Mouse (Mus musculus) lung, embryonic 16.5 days (tissue): Measurements from ENCODE around the gene Tet2. TPM values are rescaled to one million over a fixed set of nuclear protein-coding genes. Genes with fewer than 3 reads are reported as not detected.

ENCODE experiments used
- ATAC-seq: fragments of 200-750 bp; cut with Nextera tagmentation; 2 replicates; pipeline ENCODE4 v1.8.0; 2017; ENCODE audit warnings: low read depth, mild to moderate bottlenecking, moderate library complexity
- H3K27ac ChIP-seq: fragments of 300-500 bp; sonication (generic); 2 replicates; pipeline ENCODE4 v1.5.1; 2014; ENCODE audit warnings: mild to moderate bottlenecking, control low read depth, low read length
- H3K27me3 ChIP-seq: fragments of 300-500 bp; sonication (generic); 2 replicates; pipeline ENCODE4 v1.6.1; 2014; ENCODE audit warnings: low read depth, low read length, mixed read lengths; ENCODE audit not compliant: control insufficient read depth, insufficient read depth
- H3K36me3 ChIP-seq: fragments of 300-500 bp; sonication (generic); 2 replicates; pipeline ENCODE4 v1.6.1; 2014; ENCODE audit warnings: low read length; ENCODE audit not compliant: control insufficient read depth, insufficient read depth
- H3K4me1 ChIP-seq: fragments of 300-500 bp; sonication (generic); replicated peaks from 2 replicates; pipeline ENCODE4 v1.6.1; 2014; ENCODE audit warnings: low read length, mixed read lengths; ENCODE audit not compliant: control insufficient read depth, insufficient read depth
- H3K4me2 ChIP-seq: fragments of 300-500 bp; sonication (generic); 2 replicates; pipeline ENCODE4 v1.6.1; 2014; ENCODE audit warnings: low read depth, low read length, control low read depth
- H3K4me3 ChIP-seq: fragments of 300-500 bp; sonication (generic); 2 replicates; pipeline ENCODE4 v1.5.1; 2014; ENCODE audit warnings: mild to moderate bottlenecking, low read length, control low read depth
- H3K9ac ChIP-seq: fragments of 300-500 bp; sonication (generic); 2 replicates; pipeline ENCODE4 v1.6.1; 2014; ENCODE audit warnings: low read length, control low read depth
- H3K9me3 ChIP-seq: fragments of 300-500 bp; sonication (generic); 2 replicates; pipeline ENCODE4 v1.6.1; 2016; ENCODE audit warnings: low read length; ENCODE audit not compliant: control insufficient read depth
- WGBS: fragments of 180-500 bp; shearing (Covaris S2); extraction: QIAGEN DNeasy Blood & Tissue Kit; methylation state at CpG from one replicate; pipeline ENCODE4 v1.1.7; 2014; 5-methylcytosine and 5-hydroxymethylcytosine counted together
- polyA plus RNA-seq: library from polyadenylated mRNA; unstranded; fragments of >200 nt; fragmentation: Nextera tagmentation; extraction: Ambion mirVana; gene quantifications from 2 replicates; pipeline ENCODE4 v1.2.1, GENCODE M21; 2015

Tet2 gene
- polyA plus RNA-seq, 1 experiment from 2014 or later = 16.1 TPM

GRCm38 (mm10) chr3:133491370-133491769, 53.6 kb downstream of the Tet2 start:
- H3K27me3 ChIP-seq = no peaks in the 10 kb centered on the region
- H3K9me3 ChIP-seq = no peaks in the 10 kb centered on the region
- no peak overlapping the region for H3K4me3 ChIP-seq
- H3K27ac ChIP-seq = no peak overlapping the region
- H3K4me2 ChIP-seq = no peak overlapping the region
- WGBS = 73% methylated on average over 2 of the region's 2 CpGs
- peaks cover 12% of the 10 kb centered on the region for H3K36me3 ChIP-seq
- no peaks in the 10 kb centered on the region for H3K4me1 ChIP-seq
- no peak overlapping the region for H3K9ac ChIP-seq
- ATAC-seq = no peak

- Histone ChIP-seq H3K36me3 (peaks cover 16% of the 10 kb centered on the region), H3K9ac (no peak overlapping the region), H3K4me3 (no peak overlapping the region), H3K4me2 (no peak overlapping the region), H3K27ac (no peak overlapping the region), H3K9me3 (no peaks in the 10 kb centered on the region), H3K4me1 (no peaks in the 10 kb centered on the region), H3K27me3 (no peaks in the 10 kb centered on the region)
- 78% methylated on average over 13 of the region's 13 CpGs for WGBS
- no peak for ATAC-seq
Observed at GRCm38 (mm10) chr3:133488022-133488725, 56.8 kb downstream of the Tet2 start.

- WGBS = 90% methylated on average over 1 of the region's 1 CpGs
- no peak for ATAC-seq
- H3K36me3 ChIP-seq = peaks cover 28% of the 10 kb centered on the region
Observed at GRCm38 (mm10) chr3:133482887-133483286, 62.1 kb downstream of the Tet2 start.

GRCm38 (mm10) chr3:133478987-133479386, 66.0 kb downstream of the Tet2 start:
- no peak overlapping the region for H3K4me2 ChIP-seq
- H3K36me3 ChIP-seq = peaks cover 25% of the 10 kb centered on the region

More at GRCm38 (mm10) chr3:133482887-133483286, 62.1 kb downstream of the Tet2 start:
- Histone ChIP-seq H3K27ac (no peak overlapping the region), H3K4me1 (no peaks in the 10 kb centered on the region), H3K4me3 (no peak overlapping the region), H3K27me3 (no peaks in the 10 kb centered on the region), H3K4me2 (no peak overlapping the region), H3K9ac (no peak overlapping the region), H3K9me3 (no peaks in the 10 kb centered on the region)

GRCm38 (mm10) chr3:133473781-133474180, 71.2 kb downstream of the Tet2 start:
- peak; percentile 49; the same call in 1 of the 2 replicates for ATAC-seq
- Histone ChIP-seq H3K27ac (no peak overlapping the region), H3K4me3 (no peak overlapping the region), H3K9ac (no peak overlapping the region), H3K9me3 (no peaks in the 10 kb centered on the region), H3K4me1 (no peaks in the 10 kb centered on the region), H3K36me3 (peaks cover 27% of the 10 kb centered on the region), H3K4me2 (no peak overlapping the region), H3K27me3 (no peaks in the 10 kb centered on the region)
- 49% methylated on average over 1 of the region's 1 CpGs for WGBS

More at GRCm38 (mm10) chr3:133478987-133479386, 66.0 kb downstream of the Tet2 start:
- Histone ChIP-seq H3K9ac (no peak overlapping the region), H3K4me3 (no peak overlapping the region), H3K27ac (no peak overlapping the region), H3K4me1 (no peaks in the 10 kb centered on the region), H3K27me3 (no peaks in the 10 kb centered on the region), H3K9me3 (no peaks in the 10 kb centered on the region)
- 78% methylated on average over 3 of the region's 3 CpGs for WGBS
- ATAC-seq = no peak

- Histone ChIP-seq H3K4me2 (no peak overlapping the region), H3K36me3 (peaks cover 47% of the 10 kb centered on the region), H3K4me3 (no peak overlapping the region), H3K27ac (no peak overlapping the region), H3K27me3 (no peaks in the 10 kb centered on the region), H3K9me3 (no peaks in the 10 kb centered on the region), H3K4me1 (no peaks in the 10 kb centered on the region), H3K9ac (no peak overlapping the region)
- 82% methylated on average over 4 of the region's 4 CpGs for whole genome bisulfite sequencing
- ATAC-seq = no peak
Observed at GRCm38 (mm10) chr3:133471101-133471500, 73.8 kb downstream of the Tet2 start.

- H3K27me3 ChIP-seq = no peaks in the 10 kb centered on the region
- H3K4me3 ChIP-seq = no peak overlapping the region
- 93% methylated on average over 7 of the region's 7 CpGs for WGBS
- H3K4me2 ChIP-seq = no peak overlapping the region
- H3K4me1 ChIP-seq = no peaks in the 10 kb centered on the region
- H3K36me3 ChIP-seq = peaks cover 42% of the 10 kb centered on the region
- ATAC-seq = no peak
- H3K9me3 ChIP-seq = no peaks in the 10 kb centered on the region
- H3K9ac ChIP-seq = no peak overlapping the region
- H3K27ac ChIP-seq = no peak overlapping the region
Observed at GRCm38 (mm10) chr3:133468883-133469282, 76.1 kb downstream of the Tet2 start.

GRCm38 (mm10) chr3:133463233-133463632, 81.7 kb downstream of the Tet2 start:
- Histone ChIP-seq H3K4me1 (no peaks in the 10 kb centered on the region), H3K4me2 (no peak overlapping the region), H3K27me3 (no peaks in the 10 kb centered on the region), H3K27ac (no peak overlapping the region), H3K9ac (no peak overlapping the region), H3K4me3 (no peak overlapping the region), H3K9me3 (no peaks in the 10 kb centered on the region), H3K36me3 (peaks cover 22% of the 10 kb centered on the region)
- WGBS = 87% methylated on average over 3 of the region's 3 CpGs
- no peak for ATAC-seq

- H3K4me3 ChIP-seq = no peak overlapping the region
- no peak overlapping the region for H3K4me2 ChIP-seq
- no peaks in the 10 kb centered on the region for H3K27me3 ChIP-seq
- no peak overlapping the region for H3K27ac ChIP-seq
- H3K9me3 ChIP-seq = no peaks in the 10 kb centered on the region
- no peaks in the 10 kb centered on the region for H3K4me1 ChIP-seq
- H3K9ac ChIP-seq = no peak overlapping the region
- 80% methylated on average over 6 of the region's 6 CpGs for WGBS
- H3K36me3 ChIP-seq = peaks cover 14% of the 10 kb centered on the region
- no peak for ATAC-seq
Observed at GRCm38 (mm10) chr3:133462485-133462884, 82.5 kb downstream of the Tet2 start.
